Mouse (Mus musculus) brain, embryonic 14.5 days (tissue): ENCODE data around the gene Olfr727. TPM values are rescaled to one million over a fixed set of nuclear protein-coding genes. Genes with fewer than 3 reads are reported as not detected.

Source experiments
- DNase-seq: peaks from one replicate; pipeline ENCODE4 v3.0.0-alpha.2; 2011; ENCODE audit warnings: low read depth
- CTCF ChIP-seq: fragments of 200-500 bp; IDR thresholded peaks from 2 replicates; pipeline ENCODE4 v1.5.1; 2012; ENCODE audit warnings: inconsistent platforms, mild to moderate bottlenecking, moderate library complexity, borderline replicate concordance; ENCODE audit not compliant: insufficient read depth, insufficient read length; ENCODE audit errors: extremely low read depth
- POLR2A ChIP-seq: fragments of 200-500 bp; IDR thresholded peaks from 2 replicates; pipeline ENCODE4 v1.6.1; 2012; ENCODE audit warnings: mild to moderate bottlenecking, inconsistent platforms, borderline replicate concordance; ENCODE audit not compliant: poor library complexity, insufficient read depth, insufficient read length, severe bottlenecking; ENCODE audit errors: extremely low read depth
- polyA plus RNA-seq: library from polyadenylated mRNA; depleted of rRNA; stranded (reverse); fragments of >200 nt; gene quantifications from 2 replicates; pipeline ENCODE4 v1.2.3, GENCODE M21; 2012; rRNA removed

The Olfr727 gene
- not detected in 2 replicates for polyA plus RNA-seq

DNA sequence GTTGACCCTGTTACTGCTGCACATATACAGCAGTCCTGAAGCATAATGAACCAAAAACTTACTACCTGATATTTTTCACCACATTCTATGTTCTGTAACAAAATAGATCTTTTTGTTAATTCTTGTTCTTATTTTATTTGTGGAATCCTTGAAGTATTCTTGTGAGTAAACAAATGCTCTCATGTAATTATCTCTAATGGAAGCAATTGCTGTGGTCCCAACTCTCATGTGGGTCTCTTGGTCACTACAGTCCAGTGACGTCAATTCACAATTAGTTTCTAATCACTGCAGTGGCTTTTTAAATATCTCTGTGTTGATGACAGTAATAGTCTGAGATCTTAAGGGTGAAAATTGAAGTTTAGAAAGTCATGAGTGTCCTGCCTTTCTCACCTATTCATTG, at the start of gene Olfr727:
TSS of gene Olfr727 (plus strand) at position 301 of the 400 bp plus-strand sequence.
- no peak for DNase-seq
- TF ChIP-seq CTCF (no peak), POLR2A (no peak)

DNA sequence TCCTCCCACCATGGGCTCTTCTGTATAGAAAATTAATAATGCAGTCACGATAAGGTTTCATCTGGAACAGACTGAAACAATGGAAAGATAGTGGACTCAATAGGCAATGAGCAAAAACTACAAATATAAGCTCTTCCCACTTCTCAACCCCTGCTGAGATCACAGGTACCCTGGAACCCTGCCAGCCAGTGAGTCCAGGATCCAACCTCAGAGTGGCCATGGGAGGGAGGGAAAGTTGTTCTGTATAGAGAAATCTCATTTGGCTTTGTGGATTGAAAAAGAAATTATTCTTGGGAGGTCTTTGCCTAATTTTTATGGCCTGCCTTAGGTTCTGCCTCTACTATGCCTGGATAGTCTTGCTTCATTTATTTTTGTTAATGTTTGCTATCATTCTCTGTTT, 32.1 kb upstream of the Olfr727 start, which contains the start of gene Olfr726:
TSS of gene Olfr726 (minus strand) at position 101 of the 400 bp plus-strand sequence.
- TF ChIP-seq POLR2A = no peak
- TF ChIP-seq CTCF = no peak

DNA sequence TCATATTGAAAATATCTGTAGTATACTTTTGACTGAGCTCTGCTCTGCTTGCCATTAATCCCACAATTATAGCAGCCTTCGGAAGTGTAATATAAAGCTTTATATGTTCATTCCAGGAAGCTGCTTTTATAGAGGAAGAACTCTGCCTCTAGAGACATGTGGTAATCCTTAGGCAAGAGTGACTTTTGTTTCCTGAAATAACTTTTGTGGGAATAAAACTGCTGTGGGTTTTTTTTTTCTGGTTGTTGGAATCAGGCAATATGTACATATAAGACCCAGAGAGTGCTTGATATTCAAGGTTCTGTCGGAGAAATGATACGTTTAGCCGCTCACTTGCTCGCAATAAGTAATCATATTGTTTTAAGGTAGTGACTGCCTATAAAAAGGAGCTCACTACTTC, 19.6 kb downstream of the Olfr727 start, which contains the start of gene Olfr728:
TSS of gene Olfr728 (minus strand) at position 101 of the 400 bp plus-strand sequence.
- TF ChIP-seq POLR2A (no peak), CTCF (no peak)

More for the DNA sequence above, 32.1 kb upstream of the Olfr727 start, which contains the start of gene Olfr726:
- no peak for DNase-seq

DNA sequence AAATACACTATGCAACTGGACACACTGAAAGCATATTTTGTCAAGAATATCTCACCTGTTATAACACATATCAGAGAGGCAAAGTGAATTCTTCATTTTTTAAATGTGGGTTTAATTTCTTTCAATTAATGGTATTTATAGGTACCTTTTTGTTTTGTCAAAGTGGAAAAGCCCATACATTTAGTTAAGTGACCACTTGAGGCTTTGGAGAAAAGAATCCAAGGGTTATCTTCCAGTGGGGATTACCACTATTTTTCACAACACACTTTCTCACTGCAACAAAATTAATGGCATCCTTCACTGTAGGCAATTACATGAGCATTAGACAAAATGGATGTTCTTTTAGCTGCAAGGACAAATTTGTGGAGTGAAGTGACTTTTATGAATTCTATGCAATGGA, 29.8 kb downstream of the Olfr727 start, which contains the start of gene Olfr729:
TSS of gene Olfr729 (minus strand) at position 101 of the 400 bp plus-strand sequence.
- DNase-seq = no peak
- TF ChIP-seq POLR2A (no peak), CTCF (no peak)

More for the DNA sequence above, 19.6 kb downstream of the Olfr727 start, which contains the start of gene Olfr728:
- DNase-seq = no peak

Other genes starting within 250 kb of the Olfr727 start
- gene Olfr722, start 221.2 kb upstream of the Olfr727 start, polyA plus RNA-seq = not detected in 2 replicates
- not detected in 2 replicates for gene Olfr723, start 191.4 kb upstream of the Olfr727 start, polyA plus RNA-seq
- gene Olfr724, start 159.9 kb upstream of the Olfr727 start, polyA plus RNA-seq = not detected in 2 replicates
- not detected in 2 replicates for gene Olfr725, start 82.8 kb upstream of the Olfr727 start, polyA plus RNA-seq
- not detected in 2 replicates for gene Olfr726, start 32.2 kb upstream of the Olfr727 start, polyA plus RNA-seq
- gene Olfr728, start 19.5 kb downstream of the Olfr727 start, polyA plus RNA-seq = not detected in 2 replicates
- not detected in 2 replicates for gene Olfr729, start 29.7 kb downstream of the Olfr727 start, polyA plus RNA-seq
- not detected in 2 replicates for gene Olfr730, start 65.0 kb downstream of the Olfr727 start, polyA plus RNA-seq
- gene Olfr731, start 118.7 kb downstream of the Olfr727 start, polyA plus RNA-seq = not detected in 2 replicates
- not detected in 2 replicates for gene Olfr732, start 161.0 kb downstream of the Olfr727 start, polyA plus RNA-seq
- not detected in 2 replicates for gene Olfr733, start 178.3 kb downstream of the Olfr727 start, polyA plus RNA-seq
- not detected in 2 replicates for gene Olfr734, start 203.6 kb downstream of the Olfr727 start, polyA plus RNA-seq
- not detected in 2 replicates for gene Olfr735, start 225.7 kb downstream of the Olfr727 start, polyA plus RNA-seq
- not detected in 2 replicates for gene Tlr11, start 234.7 kb downstream of the Olfr727 start, polyA plus RNA-seq